Mouse (Mus musculus): ENCODE data around the gene Dhh. TPM values are rescaled to one million over a fixed set of nuclear protein-coding genes. Genes with fewer than 3 reads are reported as not detected.
"Not testable (repeated sequence)": the region's sequence is repeated elsewhere in the genome, so short reads cannot be mapped to it uniquely, and the experiment has no call there.

Dhh gene
- polyA plus RNA-seq, 1 experiment from 2014 or later = 0.44 TPM

- not testable (repeated sequence) for ATAC-seq (ENCODE audit: insufficient read depth, low FRiP score, low TSS enrichment); H3K27me3 ChIP-seq (ENCODE audit: control insufficient read depth, insufficient read depth, low read length); H3K9me3 ChIP-seq (ENCODE audit: control insufficient read depth, low read length); H3K36me3 ChIP-seq (ENCODE audit: control insufficient read depth, insufficient read depth, low read length); H3K4me1 ChIP-seq (ENCODE audit: control insufficient read depth, insufficient read depth, low read length); H3K27ac ChIP-seq (ENCODE audit: low read depth, low read length); DNase-seq (ENCODE audit: low spot score)
- H3K4me3 ChIP-seq (ENCODE audit: low read depth, low read length) = peak overlapping the region; percentile 74
- 19% methylated on average over 7 of the region's 9 CpGs for WGBS
- H3K9ac ChIP-seq (ENCODE audit: low read length) = peak overlapping the region; percentile 93
- H3K4me2 ChIP-seq (ENCODE audit: low read depth) = peak overlapping the region; percentile 94
These were observed 34.8 kb upstream of the Dhh start for GRCm38 (mm10) chr15:98933004-98933671.

DNA sequence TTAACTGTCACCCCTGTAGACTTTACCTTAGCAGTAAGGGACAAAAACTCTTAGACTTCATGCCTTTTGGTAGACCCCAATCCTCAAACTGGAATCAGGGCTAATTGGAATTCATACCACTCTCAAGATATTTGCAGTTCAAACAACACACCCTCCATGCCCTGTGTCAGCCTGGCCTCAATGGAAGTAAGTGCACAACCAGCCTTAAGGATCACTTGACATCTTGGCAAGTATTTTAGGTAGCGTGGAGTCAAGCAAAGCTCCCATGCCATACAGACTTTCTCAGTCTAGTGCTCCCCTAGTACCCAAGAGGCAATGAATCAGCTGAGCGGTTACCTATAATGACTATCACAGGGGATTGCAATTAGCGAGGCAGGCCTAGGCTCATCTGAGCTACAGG is 32.7 kb upstream of the Dhh start:
- H3K27ac ChIP-seq (ENCODE audit: low read depth, low read length) = no peak overlapping the region

GRCm38 (mm10) chr15:98930017-98930734 is 31.8 kb upstream of the Dhh start:
- Histone ChIP-seq H3K27ac (ENCODE audit: low read depth, low read length) (0 out of 2 replicates have a peak overlapping the region, but pooled peaks have one; percentile 20), H3K36me3 (ENCODE audit: control insufficient read depth, insufficient read depth, low read length) (no peaks in the 10 kb centered on the region), H3K4me3 (ENCODE audit: low read depth, low read length) (no peak overlapping the region), H3K27me3 (ENCODE audit: control insufficient read depth, insufficient read depth, low read length) (no peaks in the 10 kb centered on the region), H3K4me2 (ENCODE audit: low read depth) (no peak overlapping the region), H3K9me3 (ENCODE audit: control insufficient read depth, low read length) (no peaks in the 10 kb centered on the region), H3K4me1 (ENCODE audit: control insufficient read depth, insufficient read depth, low read length) (peaks cover 4% of the 10 kb centered on the region; the same call in 1 of the 2 replicates), H3K9ac (ENCODE audit: low read length) (no peak overlapping the region)
- 63% methylated on average over 8 of the region's 8 CpGs for WGBS
- DNase-seq (ENCODE audit: low spot score) (no peak), ATAC-seq (ENCODE audit: insufficient read depth, low FRiP score, low TSS enrichment) (no peak)

More for the DNA sequence above, 32.7 kb upstream of the Dhh start:
- no peak overlapping the region for H3K4me2 ChIP-seq (ENCODE audit: low read depth)
- ATAC-seq (ENCODE audit: insufficient read depth, low FRiP score, low TSS enrichment) = no peak
- WGBS = 83% methylated on average over 3 of the region's 3 CpGs
- no peak overlapping the region for H3K4me3 ChIP-seq (ENCODE audit: low read depth, low read length)
- H3K36me3 ChIP-seq (ENCODE audit: control insufficient read depth, insufficient read depth, low read length) = no peaks in the 10 kb centered on the region
- no peak overlapping the region for H3K9ac ChIP-seq (ENCODE audit: low read length)
- DNase-seq (ENCODE audit: low spot score) = no peak
- no peaks in the 10 kb centered on the region for H3K27me3 ChIP-seq (ENCODE audit: control insufficient read depth, insufficient read depth, low read length)
- H3K4me1 ChIP-seq (ENCODE audit: control insufficient read depth, insufficient read depth, low read length) = peaks cover 9% of the 10 kb centered on the region
- no peaks in the 10 kb centered on the region for H3K9me3 ChIP-seq (ENCODE audit: control insufficient read depth, low read length)

- Histone ChIP-seq H3K27ac (ENCODE audit: low read depth, low read length) (no peak overlapping the region), H3K9ac (ENCODE audit: low read length) (no peak overlapping the region), H3K4me3 (ENCODE audit: low read depth, low read length) (no peak overlapping the region), H3K4me2 (ENCODE audit: low read depth) (no peak overlapping the region), H3K4me1 (ENCODE audit: control insufficient read depth, insufficient read depth, low read length) (peaks cover 3% of the 10 kb centered on the region; the same call in 1 of the 2 replicates), H3K27me3 (ENCODE audit: control insufficient read depth, insufficient read depth, low read length) (no peaks in the 10 kb centered on the region), H3K9me3 (ENCODE audit: control insufficient read depth, low read length) (no peaks in the 10 kb centered on the region), H3K36me3 (ENCODE audit: control insufficient read depth, insufficient read depth, low read length) (no peaks in the 10 kb centered on the region)
- WGBS = 18% methylated on average over 13 of the region's 13 CpGs
- ATAC-seq (ENCODE audit: insufficient read depth, low FRiP score, low TSS enrichment) (no peak), DNase-seq (ENCODE audit: low spot score) (peak; percentile 77)
These were observed 30.4 kb upstream of the Dhh start for GRCm38 (mm10) chr15:98928598-98929240.

- Histone ChIP-seq H3K36me3 (ENCODE audit: control insufficient read depth, insufficient read depth, low read length) (no peaks in the 10 kb centered on the region), H3K27ac (ENCODE audit: low read depth, low read length) (no peak overlapping the region), H3K4me2 (ENCODE audit: low read depth) (no peak overlapping the region), H3K4me1 (ENCODE audit: control insufficient read depth, insufficient read depth, low read length) (no peaks in the 10 kb centered on the region), H3K9me3 (ENCODE audit: control insufficient read depth, low read length) (no peaks in the 10 kb centered on the region), H3K9ac (ENCODE audit: low read length) (no peak overlapping the region), H3K27me3 (ENCODE audit: control insufficient read depth, insufficient read depth, low read length) (no peaks in the 10 kb centered on the region), H3K4me3 (ENCODE audit: low read depth, low read length) (no peak overlapping the region)
- no peak for ATAC-seq (ENCODE audit: insufficient read depth, low FRiP score, low TSS enrichment)
- WGBS = 79% methylated on average over 5 of the region's 5 CpGs
- DNase-seq (ENCODE audit: low spot score) = no peak
These were observed 29.2 kb upstream of the Dhh start for GRCm38 (mm10) chr15:98927566-98927965.

DNA sequence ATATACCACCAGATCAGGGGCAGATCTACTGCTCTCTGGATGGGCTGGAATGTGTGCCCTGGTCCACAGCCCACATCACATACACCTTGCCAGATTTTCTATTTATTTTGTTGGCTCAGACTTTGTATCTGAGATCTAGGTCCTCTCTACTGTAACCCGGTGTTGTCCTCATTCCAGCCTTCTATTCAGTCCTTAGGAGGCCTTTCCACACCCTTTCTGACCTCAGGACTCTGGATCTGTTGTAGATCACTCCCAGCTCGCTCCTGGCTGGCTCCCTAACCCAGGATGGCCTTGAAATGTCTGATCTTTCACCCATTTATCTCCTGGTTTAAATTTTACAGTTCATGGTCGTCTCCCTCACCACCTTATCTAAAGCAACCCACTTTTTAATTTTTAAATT is 26.3 kb upstream of the Dhh start:
- H3K9ac ChIP-seq (ENCODE audit: low read length) = no peak overlapping the region
- H3K36me3 ChIP-seq (ENCODE audit: control insufficient read depth, insufficient read depth, low read length) = no peaks in the 10 kb centered on the region
- DNase-seq (ENCODE audit: low spot score) = no peak
- H3K9me3 ChIP-seq (ENCODE audit: control insufficient read depth, low read length) = no peaks in the 10 kb centered on the region
- H3K27me3 ChIP-seq (ENCODE audit: control insufficient read depth, insufficient read depth, low read length) = no peaks in the 10 kb centered on the region
- WGBS = 73% methylated on average over 3 of the region's 3 CpGs
- no peaks in the 10 kb centered on the region for H3K4me1 ChIP-seq (ENCODE audit: control insufficient read depth, insufficient read depth, low read length)
- no peak overlapping the region for H3K4me3 ChIP-seq (ENCODE audit: low read depth, low read length)
- ATAC-seq (ENCODE audit: insufficient read depth, low FRiP score, low TSS enrichment) = no peak
- no peak overlapping the region for H3K27ac ChIP-seq (ENCODE audit: low read depth, low read length)
- H3K4me2 ChIP-seq (ENCODE audit: low read depth) = no peak overlapping the region

DNA sequence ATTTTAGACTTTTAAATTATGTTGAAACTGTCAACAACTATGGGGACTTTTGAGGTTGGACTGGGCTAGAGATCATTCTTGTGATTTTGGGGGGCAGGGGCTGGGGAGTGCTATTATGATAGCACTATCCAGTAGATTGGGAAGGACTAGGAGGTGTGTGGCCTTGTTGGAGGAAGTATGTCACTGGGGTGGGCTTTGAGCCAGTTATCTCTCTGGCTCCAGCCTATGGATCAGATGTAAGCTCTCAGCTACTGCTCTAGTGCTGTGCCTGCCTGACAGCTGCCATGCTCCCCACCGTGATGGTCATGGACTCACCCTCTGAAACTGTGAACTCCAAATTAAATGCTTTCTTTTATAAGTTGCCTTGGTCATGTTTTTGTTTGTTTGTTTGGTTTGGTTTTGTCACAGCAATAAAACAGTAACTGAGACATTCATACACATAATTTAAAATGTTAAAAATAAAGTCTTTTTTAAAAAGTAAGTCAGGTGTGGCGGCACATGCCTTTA is 24.7 kb upstream of the Dhh start:
- H3K4me2 ChIP-seq (ENCODE audit: low read depth) = no peak overlapping the region
- no peak overlapping the region for H3K27ac ChIP-seq (ENCODE audit: low read depth, low read length)
- H3K4me3 ChIP-seq (ENCODE audit: low read depth, low read length) = no peak overlapping the region
- 87% methylated on average over 2 of the region's 2 CpGs for WGBS
- H3K36me3 ChIP-seq (ENCODE audit: control insufficient read depth, insufficient read depth, low read length) = no peaks in the 10 kb centered on the region
- no peak overlapping the region for H3K9ac ChIP-seq (ENCODE audit: low read length)
- ATAC-seq (ENCODE audit: insufficient read depth, low FRiP score, low TSS enrichment) = no peak
- no peaks in the 10 kb centered on the region for H3K27me3 ChIP-seq (ENCODE audit: control insufficient read depth, insufficient read depth, low read length)
- H3K9me3 ChIP-seq (ENCODE audit: control insufficient read depth, low read length) = no peaks in the 10 kb centered on the region
- H3K4me1 ChIP-seq (ENCODE audit: control insufficient read depth, insufficient read depth, low read length) = no peaks in the 10 kb centered on the region
- DNase-seq (ENCODE audit: low spot score) = no peak

DNA sequence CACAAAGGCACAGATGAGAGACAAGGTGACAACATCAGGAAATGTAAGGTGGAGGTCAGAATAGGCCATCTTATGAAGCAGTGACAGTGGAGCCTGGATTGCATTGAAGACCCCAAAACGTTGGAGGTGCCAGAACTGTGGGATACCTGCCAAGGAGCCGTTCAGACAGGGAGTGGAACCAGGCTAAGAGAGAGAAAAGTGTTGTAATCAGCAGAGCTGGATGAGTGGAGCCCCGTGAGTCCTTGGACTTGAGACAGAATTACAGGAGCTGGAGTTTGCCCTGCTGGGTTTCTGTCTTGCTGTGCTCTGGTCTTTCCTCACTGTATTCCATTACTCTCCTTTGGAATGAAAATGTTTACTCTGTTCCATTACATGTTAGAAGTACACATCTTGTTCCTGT is 24.2 kb upstream of the Dhh start:
- Histone ChIP-seq H3K27ac (ENCODE audit: low read depth, low read length) (no peak overlapping the region), H3K4me3 (ENCODE audit: low read depth, low read length) (no peak overlapping the region), H3K9ac (ENCODE audit: low read length) (no peak overlapping the region), H3K9me3 (ENCODE audit: control insufficient read depth, low read length) (no peaks in the 10 kb centered on the region), H3K4me1 (ENCODE audit: control insufficient read depth, insufficient read depth, low read length) (no peaks in the 10 kb centered on the region), H3K27me3 (ENCODE audit: control insufficient read depth, insufficient read depth, low read length) (no peaks in the 10 kb centered on the region), H3K36me3 (ENCODE audit: control insufficient read depth, insufficient read depth, low read length) (no peaks in the 10 kb centered on the region), H3K4me2 (ENCODE audit: low read depth) (no peak overlapping the region)
- ATAC-seq (ENCODE audit: insufficient read depth, low FRiP score, low TSS enrichment) (no peak), DNase-seq (ENCODE audit: low spot score) (no peak)
- WGBS = 73% methylated on average over 3 of the region's 3 CpGs

Measured in neural tube, embryonic 11.5 days (tissue).